Mouse (Mus musculus) stomach, embryonic 14.5 days (tissue): ENCODE data around the gene Hc. TPM values are rescaled to one million over a fixed set of nuclear protein-coding genes. Genes with fewer than 3 reads are reported as not detected.

Experiments
- ATAC-seq: fragments of 200-750 bp; cut with Nextera tagmentation; 2 replicates; pipeline ENCODE4 v1.8.0; 2017; ENCODE audit warnings: low read depth, moderate TSS enrichment; ENCODE audit not compliant: insufficient number of reproducible peaks, insufficient read depth, low FRiP score
- H3K27ac ChIP-seq: fragments of 300-500 bp; sonication (generic); 2 replicates; pipeline ENCODE4 v1.5.1; 2014; ENCODE audit warnings: mild to moderate bottlenecking, low read length, moderate library complexity, mixed read lengths
- H3K27me3 ChIP-seq: fragments of 300-500 bp; sonication (generic); 2 replicates; pipeline ENCODE4 v1.6.1; 2014; ENCODE audit warnings: low read length, control low read depth, mixed read lengths; ENCODE audit not compliant: control insufficient read depth, insufficient read depth
- H3K36me3 ChIP-seq: fragments of 300-500 bp; sonication (generic); 2 replicates; pipeline ENCODE4 v1.6.1; 2014; ENCODE audit warnings: mild to moderate bottlenecking, control low read depth, low read length, moderate library complexity, mixed read lengths; ENCODE audit not compliant: control insufficient read depth, insufficient read depth
- H3K4me1 ChIP-seq: fragments of 300-500 bp; sonication (generic); 2 replicates; pipeline ENCODE4 v1.6.1; 2014; ENCODE audit warnings: low read length, control low read depth, mixed read lengths; ENCODE audit not compliant: control insufficient read depth, insufficient read depth
- H3K4me2 ChIP-seq: fragments of 300-500 bp; sonication (generic); replicated peaks from 2 replicates; pipeline ENCODE4 v1.6.1; 2014; ENCODE audit warnings: low read depth, low read length, control low read depth
- H3K4me3 ChIP-seq: fragments of 300-500 bp; sonication (generic); 2 replicates; pipeline ENCODE4 v1.5.1; 2014; ENCODE audit warnings: low read depth, low read length, control low read depth
- H3K9ac ChIP-seq: fragments of 300-500 bp; sonication (generic); replicated peaks from 2 replicates; pipeline ENCODE4 v1.6.1; 2014; ENCODE audit warnings: low read depth, mild to moderate bottlenecking, control low read depth, low read length, moderate library complexity, mixed read lengths
- H3K9me3 ChIP-seq: fragments of 300-500 bp; sonication (generic); 2 replicates; pipeline ENCODE4 v1.6.1; 2016; ENCODE audit warnings: low read depth, low read length, control low read depth; ENCODE audit not compliant: control insufficient read depth
- WGBS: fragments of 180-500 bp; shearing (Covaris S2); extraction: QIAGEN DNeasy Blood & Tissue Kit; methylation state at CpG from one replicate; pipeline ENCODE4 v1.1.7; 2014; 5-methylcytosine and 5-hydroxymethylcytosine counted together
- polyA plus RNA-seq: library from polyadenylated mRNA; unstranded; fragments of >200 nt; fragmentation: Nextera tagmentation; extraction: Ambion mirVana; gene quantifications from 2 replicates; pipeline ENCODE4 v1.2.1, GENCODE M21; 2014

Hc gene
- polyA plus RNA-seq, 1 experiment from 2014 or later = not detected

- Histone ChIP-seq H3K27ac (no peak overlapping the region), H3K36me3 (no peaks in the 10 kb centered on the region), H3K27me3 (no peaks in the 10 kb centered on the region), H3K9ac (no peak overlapping the region), H3K4me2 (no peak overlapping the region), H3K4me1 (no peaks in the 10 kb centered on the region), H3K4me3 (no peak overlapping the region), H3K9me3 (no peaks in the 10 kb centered on the region)
- ATAC-seq = no peak
- 18% methylated on average over 9 of the region's 9 CpGs for WGBS
Observed at GRCm38 (mm10) chr2:34992729-34993695, 68.2 kb downstream of the Hc start.

- Histone ChIP-seq H3K27me3 (no peaks in the 10 kb centered on the region), H3K4me2 (no peak overlapping the region), H3K36me3 (no peaks in the 10 kb centered on the region), H3K9me3 (no peaks in the 10 kb centered on the region), H3K4me3 (no peak overlapping the region), H3K27ac (no peak overlapping the region), H3K9ac (no peak overlapping the region), H3K4me1 (no peaks in the 10 kb centered on the region)
- 72% methylated on average over 3 of the region's 3 CpGs for WGBS
- ATAC-seq = no peak
Observed at GRCm38 (mm10) chr2:34991966-34992365, 69.3 kb downstream of the Hc start.

- ATAC-seq = no peak
- H3K27ac ChIP-seq = no peak overlapping the region
- no peaks in the 10 kb centered on the region for H3K4me1 ChIP-seq
- 60% methylated on average over 1 of the region's 1 CpGs for WGBS
- H3K36me3 ChIP-seq = no peaks in the 10 kb centered on the region
- H3K9me3 ChIP-seq = no peaks in the 10 kb centered on the region
- H3K4me2 ChIP-seq = no peak overlapping the region
- H3K27me3 ChIP-seq = no peaks in the 10 kb centered on the region
- H3K9ac ChIP-seq = no peak overlapping the region
- no peak overlapping the region for H3K4me3 ChIP-seq
Observed at GRCm38 (mm10) chr2:34989749-34990148, 71.5 kb downstream of the Hc start.

- Histone ChIP-seq H3K9ac (no peak overlapping the region), H3K27me3 (no peaks in the 10 kb centered on the region), H3K36me3 (no peaks in the 10 kb centered on the region), H3K9me3 (no peaks in the 10 kb centered on the region), H3K27ac (no peak overlapping the region), H3K4me2 (no peak overlapping the region), H3K4me3 (no peak overlapping the region), H3K4me1 (peaks cover 4% of the 10 kb centered on the region; the same call in 1 of the 2 replicates)
- ATAC-seq = no peak
- WGBS = 51% methylated on average over 1 of the region's 1 CpGs
Observed at GRCm38 (mm10) chr2:34987595-34987994, 73.6 kb downstream of the Hc start.

- Histone ChIP-seq H3K36me3 (no peaks in the 10 kb centered on the region), H3K4me1 (peaks cover 9% of the 10 kb centered on the region; the same call in 1 of the 2 replicates), H3K27ac (no peak overlapping the region), H3K27me3 (no peaks in the 10 kb centered on the region), H3K9ac (no peak overlapping the region), H3K9me3 (no peaks in the 10 kb centered on the region), H3K4me3 (no peak overlapping the region), H3K4me2 (no peak overlapping the region)
- 79% methylated on average over 8 of the region's 8 CpGs for WGBS
- no peak for ATAC-seq
Observed at GRCm38 (mm10) chr2:34984885-34985284, 76.4 kb downstream of the Hc start.

GRCm38 (mm10) chr2:34982906-34983698 is 78.1 kb downstream of the Hc start:
- Histone ChIP-seq H3K36me3 (no peaks in the 10 kb centered on the region), H3K9ac (no peak overlapping the region), H3K9me3 (no peaks in the 10 kb centered on the region), H3K27me3 (no peaks in the 10 kb centered on the region), H3K4me1 (peaks cover 9% of the 10 kb centered on the region; the same call in 1 of the 2 replicates), H3K27ac (peak overlapping the region; percentile 28), H3K4me2 (no peak overlapping the region), H3K4me3 (no peak overlapping the region)
- ATAC-seq = no peak
- 48% methylated on average over 11 of the region's 11 CpGs for WGBS

GRCm38 (mm10) chr2:34982096-34982724 is 79.0 kb downstream of the Hc start:
- WGBS = 71% methylated on average over 14 of the region's 14 CpGs
- H3K4me2 ChIP-seq = no peak overlapping the region

GRCm38 (mm10) chr2:34979459-34980011 is 81.7 kb downstream of the Hc start:
- H3K4me2 ChIP-seq = no peak overlapping the region
- no peaks in the 10 kb centered on the region for H3K36me3 ChIP-seq
- no peak overlapping the region for H3K4me3 ChIP-seq
- no peak overlapping the region for H3K9ac ChIP-seq
- H3K27ac ChIP-seq = no peak overlapping the region
- 69% methylated on average over 3 of the region's 3 CpGs for WGBS
- H3K27me3 ChIP-seq = no peaks in the 10 kb centered on the region
- H3K4me1 ChIP-seq = peaks cover 9% of the 10 kb centered on the region; the same call in 1 of the 2 replicates
- no peaks in the 10 kb centered on the region for H3K9me3 ChIP-seq
- no peak for ATAC-seq

More at GRCm38 (mm10) chr2:34982096-34982724, 79.0 kb downstream of the Hc start:
- H3K36me3 ChIP-seq = no peaks in the 10 kb centered on the region
- no peak overlapping the region for H3K27ac ChIP-seq
- ATAC-seq = no peak
- H3K27me3 ChIP-seq = no peaks in the 10 kb centered on the region
- H3K9me3 ChIP-seq = no peaks in the 10 kb centered on the region
- peaks cover 9% of the 10 kb centered on the region; the same call in 1 of the 2 replicates for H3K4me1 ChIP-seq
- no peak overlapping the region for H3K4me3 ChIP-seq
- no peak overlapping the region for H3K9ac ChIP-seq
